Mouse (Mus musculus): Measurements from ENCODE around the gene Slc25a10. TPM values are rescaled to one million over a fixed set of nuclear protein-coding genes. Genes with fewer than 3 reads are reported as not detected.

Slc25a10 gene
- polyA plus RNA-seq, 1 experiment from 2014 or later: 73.8 TPM

DNA sequence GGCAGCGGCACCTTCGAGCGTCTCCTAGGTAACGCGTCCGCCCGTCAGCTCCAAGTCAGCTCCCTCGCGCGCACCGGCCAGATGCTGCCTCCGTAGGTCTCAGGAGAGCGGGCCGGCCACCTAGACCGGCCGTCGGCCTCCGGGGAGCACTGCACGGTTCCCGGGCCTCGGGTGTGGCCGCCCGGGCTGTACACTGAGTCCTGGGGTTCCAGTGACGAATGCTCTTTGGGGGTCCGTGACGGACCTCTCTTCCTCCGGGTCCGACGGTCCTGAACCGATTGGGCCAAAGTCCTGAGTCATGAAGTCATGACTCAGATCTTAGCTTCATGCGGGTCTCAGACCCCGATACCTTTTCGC, 23.9 kb upstream of the Slc25a10 start:
- Histone ChIP-seq H3K4me2 (ENCODE audit: low read depth, low read length) (peak overlapping the region; percentile 92), H3K27me3 (ENCODE audit: control insufficient read depth, insufficient read depth, low read depth, low read length) (no peaks in the 10 kb centered on the region), H3K9ac (ENCODE audit: low read length) (peak overlapping the region; percentile 90), H3K36me3 (ENCODE audit: control insufficient read depth, insufficient read depth, low read length) (peaks cover 10% of the 10 kb centered on the region), H3K9me3 (ENCODE audit: control insufficient read depth, low read length) (no peaks in the 10 kb centered on the region), H3K4me1 (replicated peaks; ENCODE audit: control insufficient read depth, insufficient read depth, low read length) (peaks cover 16% of the 10 kb centered on the region), H3K4me3 (ENCODE audit: low read length) (peak overlapping the region; percentile 96), H3K27ac (ENCODE audit: low read length) (peak overlapping the region; percentile 33; the same call in 1 of the 2 replicates)
- under 1% methylated on average over 33 of the region's 33 CpGs for WGBS
- no peak for ATAC-seq (ENCODE audit: low read depth)

- H3K27ac ChIP-seq (ENCODE audit: low read length): no peak overlapping the region
- no peaks in the 10 kb centered on the region for H3K9me3 ChIP-seq (ENCODE audit: control insufficient read depth, low read length)
- H3K36me3 ChIP-seq (ENCODE audit: control insufficient read depth, insufficient read depth, low read length): peaks cover 27% of the 10 kb centered on the region
- 91% methylated on average over 6 of the region's 6 CpGs for WGBS
- H3K9ac ChIP-seq (ENCODE audit: low read length): no peak overlapping the region
- ATAC-seq (ENCODE audit: low read depth): no peak
- peaks cover 7% of the 10 kb centered on the region for H3K4me1 ChIP-seq (replicated peaks; ENCODE audit: control insufficient read depth, insufficient read depth, low read length)
- no peak overlapping the region for H3K4me3 ChIP-seq (ENCODE audit: low read length)
- no peaks in the 10 kb centered on the region for H3K27me3 ChIP-seq (ENCODE audit: control insufficient read depth, insufficient read depth, low read depth, low read length)
- no peak overlapping the region for H3K4me2 ChIP-seq (ENCODE audit: low read depth, low read length)
These were observed 19.6 kb upstream of the Slc25a10 start for GRCm38 (mm10) chr11:120472052-120472451.

DNA sequence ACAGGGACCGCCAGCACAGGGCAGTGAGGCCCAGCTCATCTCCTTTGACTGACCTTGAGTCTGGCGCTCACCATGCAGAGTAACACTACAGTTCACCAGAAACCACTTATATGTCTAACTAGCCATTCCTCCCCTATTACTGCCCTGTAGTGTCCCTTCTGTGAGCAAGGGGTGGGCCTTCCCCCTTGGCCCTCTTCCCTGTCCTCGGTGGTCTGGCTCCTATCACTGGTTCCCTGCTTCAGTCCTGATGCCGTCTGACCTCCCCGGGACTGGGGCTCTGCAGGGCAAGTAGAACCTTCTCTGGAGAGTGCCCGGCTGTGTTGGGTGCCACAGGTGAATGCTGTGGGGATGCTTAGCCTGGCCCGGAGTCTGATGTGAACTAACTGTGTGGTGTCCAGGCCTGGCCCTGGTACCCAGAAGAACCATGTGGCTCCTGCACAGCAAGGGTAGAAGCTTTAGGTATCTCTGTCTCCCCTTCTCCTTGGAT, 8.1 kb upstream of the Slc25a10 start:
- Histone ChIP-seq H3K36me3 (ENCODE audit: control insufficient read depth, insufficient read depth, low read length) (peaks cover 41% of the 10 kb centered on the region), H3K9me3 (ENCODE audit: control insufficient read depth, low read length) (no peaks in the 10 kb centered on the region), H3K4me2 (ENCODE audit: low read depth, low read length) (peak overlapping the region; percentile 95), H3K9ac (ENCODE audit: low read length) (peak overlapping the region; percentile 89), H3K4me3 (ENCODE audit: low read length) (peak overlapping the region; percentile 96), H3K27ac (ENCODE audit: low read length) (peak overlapping the region; percentile 68; the same call in 1 of the 2 replicates), H3K4me1 (replicated peaks; ENCODE audit: control insufficient read depth, insufficient read depth, low read length) (peaks cover 15% of the 10 kb centered on the region), H3K27me3 (ENCODE audit: control insufficient read depth, insufficient read depth, low read depth, low read length) (no peaks in the 10 kb centered on the region)
- 81% methylated on average over 7 of the region's 7 CpGs for WGBS
- no peak for ATAC-seq (ENCODE audit: low read depth)

- Histone ChIP-seq H3K4me1 (replicated peaks; ENCODE audit: control insufficient read depth, insufficient read depth, low read length) (peaks cover 17% of the 10 kb centered on the region), H3K9ac (ENCODE audit: low read length) (peak within 1 kb of the TSS; percentile 89), H3K4me2 (ENCODE audit: low read depth, low read length) (peak within 1 kb of the TSS; percentile 95), H3K27me3 (ENCODE audit: control insufficient read depth, insufficient read depth, low read depth, low read length) (no peaks in the 10 kb centered on the region), H3K9me3 (ENCODE audit: control insufficient read depth, low read length) (no peaks in the 10 kb centered on the region), H3K4me3 (ENCODE audit: low read length) (peak within 1 kb of the TSS; percentile 96), H3K36me3 (ENCODE audit: control insufficient read depth, insufficient read depth, low read length) (peaks cover 32% of the 10 kb centered on the region), H3K27ac (ENCODE audit: low read length) (peak within 1 kb of the TSS; percentile 68)
- WGBS: under 1% methylated on average over 60 of the region's 60 CpGs
- ATAC-seq (ENCODE audit: low read depth): peak; percentile 97
These were observed 7.2 kb upstream of the Slc25a10 start, which contains the start of gene Mrpl12 for GRCm38 (mm10) chr11:120484265-120484981. TSS of gene Mrpl12 (plus strand) at chr11:120484613.

DNA sequence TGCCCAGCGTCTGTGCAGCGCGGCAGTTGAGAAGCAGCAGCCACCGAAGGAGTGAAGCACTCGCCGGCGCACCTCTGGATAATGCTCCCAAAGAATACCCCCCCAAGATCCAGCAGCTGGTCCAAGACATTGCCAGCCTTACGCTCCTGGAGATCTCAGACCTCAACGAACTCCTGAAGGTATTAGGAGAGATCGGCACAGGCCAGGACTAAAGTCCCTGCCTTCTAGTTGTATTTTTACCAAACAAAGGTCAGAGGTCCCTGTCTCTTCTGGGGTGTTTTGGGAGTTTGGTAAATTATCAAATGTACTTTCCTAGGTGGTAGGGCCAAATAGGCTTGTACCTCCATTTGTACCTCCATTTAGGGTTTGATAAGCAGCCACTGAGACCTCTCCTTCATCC, 6.4 kb upstream of the Slc25a10 start:
- no peak for ATAC-seq (ENCODE audit: low read depth)
- peak overlapping the region; percentile 89 for H3K9ac ChIP-seq (ENCODE audit: low read length)
- WGBS: 5% methylated on average over 10 of the region's 10 CpGs
- peaks cover 26% of the 10 kb centered on the region for H3K36me3 ChIP-seq (ENCODE audit: control insufficient read depth, insufficient read depth, low read length)
- H3K9me3 ChIP-seq (ENCODE audit: control insufficient read depth, low read length): no peaks in the 10 kb centered on the region
- H3K4me2 ChIP-seq (ENCODE audit: low read depth, low read length): peak overlapping the region; percentile 95
- H3K27me3 ChIP-seq (ENCODE audit: control insufficient read depth, insufficient read depth, low read depth, low read length): no peaks in the 10 kb centered on the region
- no peak overlapping the region for H3K27ac ChIP-seq (ENCODE audit: low read length)
- H3K4me3 ChIP-seq (ENCODE audit: low read length): peak overlapping the region; percentile 96
- peaks cover 19% of the 10 kb centered on the region for H3K4me1 ChIP-seq (replicated peaks; ENCODE audit: control insufficient read depth, insufficient read depth, low read length)

DNA sequence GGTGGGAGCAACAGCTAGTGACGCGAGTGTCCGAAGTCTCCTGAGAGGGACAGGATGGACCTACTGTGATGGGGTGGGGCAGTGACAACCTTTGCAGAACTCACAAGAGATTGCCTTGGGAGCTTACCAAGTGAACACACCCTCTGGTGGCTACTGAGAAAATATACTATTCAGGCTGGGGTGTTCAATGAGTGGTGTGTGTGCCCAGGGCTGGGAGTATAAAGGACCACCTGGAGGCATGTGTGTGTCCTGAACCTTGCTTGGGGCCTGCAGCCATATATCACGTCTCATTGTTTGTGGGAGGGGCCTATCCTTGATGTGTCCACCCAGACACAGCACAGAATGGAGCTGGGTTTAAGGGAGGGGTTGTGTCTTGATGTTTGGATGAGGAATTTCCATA, 3.1 kb upstream of the Slc25a10 start:
- 71% methylated on average over 4 of the region's 4 CpGs for WGBS
- Histone ChIP-seq H3K9ac (ENCODE audit: low read length) (no peak overlapping the region), H3K9me3 (ENCODE audit: control insufficient read depth, low read length) (no peaks in the 10 kb centered on the region), H3K4me3 (ENCODE audit: low read length) (no peak overlapping the region), H3K27me3 (ENCODE audit: control insufficient read depth, insufficient read depth, low read depth, low read length) (no peaks in the 10 kb centered on the region), H3K36me3 (ENCODE audit: control insufficient read depth, insufficient read depth, low read length) (peaks cover 11% of the 10 kb centered on the region), H3K4me1 (replicated peaks; ENCODE audit: control insufficient read depth, insufficient read depth, low read length) (peaks cover 34% of the 10 kb centered on the region), H3K27ac (ENCODE audit: low read length) (no peak overlapping the region), H3K4me2 (ENCODE audit: low read depth, low read length) (no peak overlapping the region)
- ATAC-seq (ENCODE audit: low read depth): no peak

- H3K36me3 ChIP-seq (ENCODE audit: control insufficient read depth, insufficient read depth, low read length): peaks cover 11% of the 10 kb centered on the region
- H3K4me1 ChIP-seq (replicated peaks; ENCODE audit: control insufficient read depth, insufficient read depth, low read length): peaks cover 29% of the 10 kb centered on the region
- no peak overlapping the region for H3K9ac ChIP-seq (ENCODE audit: low read length)
- peak; percentile 26 for ATAC-seq (ENCODE audit: low read depth)
- no peak overlapping the region for H3K27ac ChIP-seq (ENCODE audit: low read length)
- WGBS: 54% methylated on average over 4 of the region's 4 CpGs
- H3K4me2 ChIP-seq (ENCODE audit: low read depth, low read length): no peak overlapping the region
- H3K27me3 ChIP-seq (ENCODE audit: control insufficient read depth, insufficient read depth, low read depth, low read length): no peaks in the 10 kb centered on the region
- H3K9me3 ChIP-seq (ENCODE audit: control insufficient read depth, low read length): no peaks in the 10 kb centered on the region
- H3K4me3 ChIP-seq (ENCODE audit: low read length): no peak overlapping the region
These were observed 2.4 kb upstream of the Slc25a10 start for GRCm38 (mm10) chr11:120489054-120489761.

DNA sequence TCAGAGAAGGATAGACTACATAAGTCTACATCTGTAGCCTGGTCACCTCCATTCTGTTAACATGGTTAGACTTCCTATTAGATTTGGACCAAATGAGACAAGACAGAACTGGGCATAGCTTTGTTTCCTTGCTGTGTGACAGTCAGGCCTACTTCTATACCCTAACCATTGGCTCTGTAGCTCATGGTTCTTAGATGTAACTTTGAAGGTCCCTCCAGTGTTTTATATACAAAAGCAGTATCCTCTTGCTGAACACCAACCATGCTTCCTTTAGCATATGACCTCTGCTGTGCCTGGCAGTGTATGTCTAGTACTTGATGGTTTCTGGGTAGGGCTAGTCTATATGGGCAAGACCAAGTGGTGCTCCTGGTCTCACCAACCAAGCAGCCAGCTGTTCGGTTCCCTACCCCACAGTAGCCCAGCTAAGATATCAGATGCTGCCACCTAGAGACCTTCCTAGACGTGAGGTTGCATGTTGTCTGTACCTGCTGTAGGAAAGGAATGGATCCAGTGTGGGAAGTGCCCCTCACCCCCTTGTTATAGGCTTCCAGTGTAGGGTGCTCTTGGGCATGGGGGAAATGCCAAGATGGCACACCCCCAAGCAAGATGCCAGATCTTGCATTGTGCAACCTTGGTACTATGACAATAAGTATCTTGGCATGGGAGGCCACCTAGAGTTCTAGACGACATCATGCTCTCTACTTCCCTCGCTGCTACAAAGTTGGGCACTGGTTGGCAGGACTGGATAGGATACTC, 1.2 kb upstream of the Slc25a10 start:
- Histone ChIP-seq H3K9ac (ENCODE audit: low read length) (peak overlapping the region; percentile 89), H3K36me3 (ENCODE audit: control insufficient read depth, insufficient read depth, low read length) (peaks cover 17% of the 10 kb centered on the region), H3K4me1 (replicated peaks; ENCODE audit: control insufficient read depth, insufficient read depth, low read length) (peaks cover 25% of the 10 kb centered on the region), H3K27ac (ENCODE audit: low read length) (peak overlapping the region; percentile 86), H3K9me3 (ENCODE audit: control insufficient read depth, low read length) (no peaks in the 10 kb centered on the region), H3K4me3 (ENCODE audit: low read length) (no peak overlapping the region), H3K27me3 (ENCODE audit: control insufficient read depth, insufficient read depth, low read depth, low read length) (no peaks in the 10 kb centered on the region), H3K4me2 (ENCODE audit: low read depth, low read length) (peak overlapping the region; percentile 87; the same call in 1 of the 2 replicates)
- 31% methylated on average over 4 of the region's 4 CpGs for WGBS
- ATAC-seq (ENCODE audit: low read depth): no peak

Data from lung, embryonic 16.5 days (tissue).